Mouse (Mus musculus) bone marrow macrophage, adult 2 months (primary cell): ENCODE measurements around the gene C1qtnf2.

Experiments used
- CTCF ChIP-seq: IDR thresholded peaks from 2 replicates; pipeline ENCODE4 v1.5.1; 2012; ENCODE audit warnings: low read depth, mild to moderate bottlenecking, low read length, moderate library complexity
- POLR2A ChIP-seq: IDR thresholded peaks from 2 replicates; pipeline ENCODE4 v1.6.1; 2012; ENCODE audit warnings: mild to moderate bottlenecking, low read depth, low read length, borderline replicate concordance

DNA sequence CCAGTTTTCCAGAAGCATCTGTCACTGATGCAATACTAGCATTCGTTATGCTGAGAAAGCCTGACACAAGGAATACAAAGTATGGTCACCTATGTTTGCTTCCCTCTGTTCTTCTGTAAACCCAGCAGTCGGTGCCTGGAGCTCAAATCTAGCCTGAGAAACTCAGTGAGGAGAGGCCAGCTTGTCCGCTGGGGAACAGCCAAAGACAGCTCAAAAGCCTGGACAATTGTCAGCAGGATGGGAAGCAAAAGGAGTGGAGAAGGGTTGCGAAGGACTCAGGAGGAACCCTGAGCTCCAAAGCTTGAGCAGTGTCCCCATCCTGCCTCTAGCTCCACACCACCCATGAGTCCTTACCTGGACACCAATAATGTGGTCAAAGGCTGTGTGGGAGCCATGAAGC lies 10.0 kb downstream of the C1qtnf2 start:
- TF ChIP-seq CTCF (no peak), POLR2A (no peak)
